Mouse (Mus musculus) limb, embryonic 10.5 days (tissue): ENCODE results near the gene Gcnt2. TPM values are rescaled to one million over a fixed set of nuclear protein-coding genes. Genes with fewer than 3 reads are reported as not detected.
A peak's percentile ranks its signal among the peaks of the same experiment; 100 is the strongest.
"Not testable (repeated sequence)": the region's sequence is repeated elsewhere in the genome, so short reads cannot be mapped to it uniquely, and the experiment has no call there.

ENCODE experiments used
- DNase-seq: peaks from one replicate; pipeline ENCODE4 v3.0.0-alpha.2; 2017; ENCODE audit warnings: low spot score
- H3K27ac ChIP-seq: fragments of 300-500 bp; sonication (generic); 2 replicates; pipeline ENCODE4 v1.5.1; 2016; ENCODE audit warnings: mild to moderate bottlenecking
- H3K27me3 ChIP-seq: fragments of 300-500 bp; sonication (generic); 2 replicates; pipeline ENCODE4 v1.6.1; 2016; ENCODE audit warnings: low read depth, mild to moderate bottlenecking; ENCODE audit not compliant: poor library complexity, severe bottlenecking
- H3K36me3 ChIP-seq: fragments of 300-500 bp; sonication (generic); 2 replicates; pipeline ENCODE4 v1.6.1; 2016; ENCODE audit warnings: mild to moderate bottlenecking, moderate library complexity
- H3K4me1 ChIP-seq: fragments of 300-500 bp; sonication (generic); 2 replicates; pipeline ENCODE4 v1.6.1; 2016
- H3K4me3 ChIP-seq: fragments of 300-500 bp; sonication (generic); 2 replicates; pipeline ENCODE4 v1.5.1; 2016; ENCODE audit warnings: mild to moderate bottlenecking, moderate library complexity
- H3K9me3 ChIP-seq: fragments of 300-500 bp; sonication (generic); replicated peaks from 2 replicates; pipeline ENCODE4 v1.6.1; 2016; ENCODE audit warnings: mild to moderate bottlenecking
- WGBS: fragments of 180-500 bp; shearing (Covaris S2); methylation state at CpG from one replicate; pipeline ENCODE4 v1.1.7; 2016; 5-methylcytosine and 5-hydroxymethylcytosine counted together
- polyA plus RNA-seq: library from polyadenylated mRNA; unstranded; fragments of >200 nt; fragmentation: Nextera tagmentation; extraction: Ambion mirVana; gene quantifications from 2 replicates; pipeline ENCODE4 v1.2.1, GENCODE M21; 2016

Gene Gcnt2
- polyA plus RNA-seq, 1 experiment from 2014 or later = 2.2 TPM

DNA sequence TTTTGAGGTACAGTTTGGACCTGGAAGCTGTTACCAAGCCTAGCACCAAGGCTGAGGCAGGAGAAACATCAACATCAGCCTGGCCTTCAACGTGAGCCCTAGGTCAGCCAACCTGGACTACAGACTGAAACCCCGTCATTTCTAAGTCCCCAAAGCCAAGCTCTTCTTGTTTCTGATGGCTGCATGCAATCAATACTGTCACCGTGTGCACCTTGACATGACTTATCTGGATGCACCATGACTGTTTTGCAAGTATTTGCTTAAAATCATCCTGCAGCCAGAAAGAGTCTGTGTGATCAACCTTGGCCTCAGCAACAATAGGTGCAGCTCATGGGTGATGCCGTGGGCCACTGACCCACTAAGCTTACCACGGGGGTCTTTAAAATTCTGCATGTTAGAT, 23.1 kb downstream of the Gcnt2 start:
- WGBS = 85% methylated on average over 5 of the region's 5 CpGs
- H3K9me3 ChIP-seq = no peaks in the 10 kb centered on the region
- peaks cover 5% of the 10 kb centered on the region for H3K27me3 ChIP-seq

DNA sequence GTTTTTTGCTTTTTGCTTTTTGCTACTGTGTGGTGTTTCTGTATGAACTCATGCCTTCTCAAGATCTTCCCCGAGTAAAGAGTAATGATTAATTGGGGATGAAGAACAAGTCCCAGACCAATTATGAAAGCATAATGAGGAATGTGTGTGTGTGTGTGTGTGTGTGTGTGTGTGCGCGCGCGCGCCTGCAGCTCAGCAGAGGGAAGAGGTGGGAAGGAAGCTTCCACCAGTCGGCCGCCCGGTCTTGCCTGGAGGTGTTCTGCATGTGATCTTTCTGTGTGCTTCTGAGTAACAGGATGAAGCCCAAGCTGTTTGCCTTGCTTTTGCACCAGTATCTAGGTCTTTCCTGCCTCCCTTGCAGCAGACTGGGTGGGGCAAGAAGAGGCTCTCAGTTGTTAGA, 24.3 kb downstream of the Gcnt2 start:
- no peaks in the 10 kb centered on the region for H3K9me3 ChIP-seq
- no peak for DNase-seq
- H3K4me1 ChIP-seq = peaks cover 20% of the 10 kb centered on the region
- H3K27ac ChIP-seq = no peak overlapping the region
- no peaks in the 10 kb centered on the region for H3K36me3 ChIP-seq
- WGBS = 90% methylated on average over 9 of the region's 9 CpGs
- peaks cover 9% of the 10 kb centered on the region for H3K27me3 ChIP-seq
- no peak overlapping the region for H3K4me3 ChIP-seq

More for the DNA sequence above, 23.1 kb downstream of the Gcnt2 start:
- Histone ChIP-seq H3K4me1 (peaks cover 21% of the 10 kb centered on the region), H3K4me3 (no peak overlapping the region), H3K36me3 (no peaks in the 10 kb centered on the region), H3K27ac (no peak overlapping the region)
- no peak for DNase-seq

DNA sequence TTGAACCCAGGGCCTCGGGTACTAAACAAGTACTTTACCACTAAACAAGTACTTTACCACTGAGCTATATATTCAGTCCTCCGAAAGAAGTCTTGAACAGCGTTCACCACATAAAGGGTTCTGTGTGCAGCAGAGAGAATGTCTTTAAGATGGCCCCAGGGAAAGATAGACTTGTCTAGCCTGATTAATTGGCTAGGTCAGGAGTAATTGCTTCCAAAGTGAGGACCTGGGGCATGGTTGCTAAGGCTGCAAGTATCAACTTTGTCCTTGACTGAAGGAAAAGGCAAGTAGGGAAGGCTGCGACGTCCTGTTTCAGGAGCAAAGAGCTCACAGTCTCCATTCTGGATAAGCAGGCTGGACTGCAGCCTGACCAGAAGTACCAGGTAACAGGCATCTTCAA, 25.3 kb downstream of the Gcnt2 start:
- no peaks in the 10 kb centered on the region for H3K9me3 ChIP-seq
- no peak overlapping the region for H3K27ac ChIP-seq
- H3K27me3 ChIP-seq = peaks cover 9% of the 10 kb centered on the region
- no peaks in the 10 kb centered on the region for H3K36me3 ChIP-seq
- DNase-seq = no peak
- H3K4me1 ChIP-seq = peaks cover 22% of the 10 kb centered on the region
- H3K4me3 ChIP-seq = no peak overlapping the region
- WGBS = 69% methylated on average over 5 of the region's 5 CpGs

DNA sequence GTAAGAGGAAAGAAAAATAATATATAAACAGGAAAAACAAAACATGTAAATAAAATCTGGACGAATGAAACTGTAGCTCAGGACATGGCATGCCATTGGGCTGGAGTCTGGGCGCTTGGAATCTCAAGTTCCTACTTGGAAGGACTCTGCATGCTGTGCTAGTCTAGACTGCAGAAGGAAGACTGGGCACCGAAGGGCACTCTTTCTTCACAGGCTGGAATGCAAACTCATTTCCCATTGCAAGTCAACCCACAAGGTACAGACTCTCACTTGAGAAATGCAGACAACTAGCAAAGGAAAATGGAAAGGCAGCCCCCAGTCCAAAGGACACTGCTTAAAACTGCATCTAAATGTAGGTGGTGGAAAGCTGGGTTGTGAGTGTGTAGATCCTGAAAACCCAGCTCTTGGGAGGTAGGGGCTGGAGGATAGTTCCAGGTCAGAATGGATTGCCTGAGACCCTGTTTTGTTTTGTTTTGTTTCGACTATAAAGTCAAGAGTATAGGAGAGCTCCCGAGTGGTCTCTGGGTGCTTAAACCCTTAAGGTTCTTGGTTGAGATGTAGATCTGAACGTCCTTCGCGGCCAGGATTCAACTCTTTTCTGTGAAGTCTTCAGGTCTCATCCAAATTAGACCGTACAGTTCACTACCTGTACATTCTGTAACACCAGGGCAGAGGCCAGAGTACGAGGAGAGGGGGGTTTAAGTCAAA, 26.5 kb downstream of the Gcnt2 start:
- DNase-seq = peak; percentile 50
- Histone ChIP-seq H3K4me3 (peak overlapping the region; percentile 53), H3K27me3 (peaks cover 9% of the 10 kb centered on the region), H3K27ac (peak overlapping the region; percentile 87), H3K9me3 (no peaks in the 10 kb centered on the region), H3K4me1 (peaks cover 22% of the 10 kb centered on the region), H3K36me3 (no peaks in the 10 kb centered on the region)
- WGBS = 43% methylated on average over 10 of the region's 10 CpGs

DNA sequence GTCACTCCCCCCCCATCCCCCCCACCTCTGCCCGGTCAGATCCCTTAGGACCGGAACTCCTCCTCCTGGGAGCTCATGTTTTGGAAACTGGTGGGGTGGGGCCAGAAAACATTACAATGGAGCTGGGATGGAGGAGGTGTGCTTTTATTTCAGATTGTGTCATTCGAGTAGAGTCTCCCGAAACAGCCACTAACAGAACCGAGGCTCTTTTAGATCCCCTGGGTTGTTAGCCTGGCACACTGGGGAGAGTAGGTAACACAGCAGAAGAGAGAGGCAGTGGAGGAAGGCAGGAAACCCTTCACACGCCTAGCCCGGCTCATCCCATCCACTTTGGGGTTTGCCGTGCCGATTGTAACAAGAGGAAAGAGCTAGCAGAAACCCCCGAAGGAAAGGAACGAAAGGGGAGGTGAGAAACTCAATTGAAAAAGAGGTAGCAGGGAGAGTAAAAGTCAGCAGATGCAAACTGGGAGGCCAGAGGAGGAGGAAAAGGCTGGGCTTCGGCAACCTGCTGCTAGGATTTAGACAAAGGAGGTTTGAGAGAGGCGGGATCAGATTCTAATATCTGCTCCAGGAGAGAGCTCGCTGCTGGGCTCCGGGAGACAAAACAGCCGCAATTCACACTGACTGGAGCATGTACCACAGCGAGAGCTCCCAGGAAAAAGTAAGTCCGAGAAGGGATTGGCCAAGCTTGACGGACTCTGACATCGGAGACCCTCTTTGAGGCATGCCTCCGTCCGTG, 27.3 kb downstream of the Gcnt2 start:
- H3K36me3 ChIP-seq = no peaks in the 10 kb centered on the region
- peaks cover 9% of the 10 kb centered on the region for H3K27me3 ChIP-seq
- DNase-seq = peak; percentile 57
- H3K27ac ChIP-seq = peak overlapping the region; percentile 87
- H3K4me1 ChIP-seq = peaks cover 22% of the 10 kb centered on the region
- no peaks in the 10 kb centered on the region for H3K9me3 ChIP-seq
- H3K4me3 ChIP-seq = peak overlapping the region; percentile 53
- WGBS = 2% methylated on average over 22 of the region's 22 CpGs

DNA sequence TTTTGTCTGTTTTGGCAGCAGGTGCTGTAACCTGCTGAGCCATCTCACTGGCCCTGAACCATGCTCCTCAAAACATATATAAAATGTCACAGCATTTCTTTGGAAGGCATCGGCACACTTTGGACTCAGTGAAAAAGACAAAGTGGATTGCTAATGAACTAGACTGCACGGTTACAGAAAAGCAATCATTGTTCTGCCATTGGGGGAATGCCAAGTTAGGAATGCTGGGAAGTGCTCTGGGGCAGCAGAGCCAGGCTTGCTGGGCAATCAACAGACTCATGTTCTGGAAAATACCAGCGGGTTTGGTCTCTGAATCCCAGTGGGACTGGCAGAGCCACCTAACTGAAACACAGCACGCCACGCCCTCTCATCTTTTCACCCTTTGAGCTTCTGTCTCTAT, 31.0 kb downstream of the Gcnt2 start:
- Histone ChIP-seq H3K4me3 (no peak overlapping the region), H3K27me3 (peaks cover 9% of the 10 kb centered on the region), H3K4me1 (peaks cover 26% of the 10 kb centered on the region), H3K27ac (no peak overlapping the region), H3K9me3 (no peaks in the 10 kb centered on the region), H3K36me3 (no peaks in the 10 kb centered on the region)
- no peak for DNase-seq
- 84% methylated on average over 5 of the region's 5 CpGs for WGBS

DNA sequence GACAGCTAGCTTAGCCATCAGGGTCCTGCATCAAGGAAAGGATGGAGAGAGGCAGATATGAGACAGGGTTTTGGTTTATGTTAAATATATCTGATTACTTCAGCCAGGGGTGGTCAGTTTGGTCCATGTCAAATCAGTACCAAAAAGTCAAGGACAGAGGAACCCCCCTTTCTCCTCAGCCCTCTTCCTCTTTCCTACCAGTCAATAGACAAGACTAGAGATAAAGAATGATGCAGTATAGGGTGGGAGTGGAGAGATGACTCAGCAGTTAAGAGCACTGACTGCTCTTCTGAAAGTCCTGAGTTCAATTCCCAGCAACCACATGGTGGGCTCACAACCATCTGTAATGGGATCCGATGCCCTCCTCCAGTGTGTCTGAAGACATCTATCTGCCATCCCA, 31.8 kb downstream of the Gcnt2 start:
- not testable (repeated sequence) for H3K27ac ChIP-seq, H3K4me3 ChIP-seq, DNase-seq, H3K36me3 ChIP-seq, H3K27me3 ChIP-seq, H3K9me3 ChIP-seq
- peaks cover 22% of the 10 kb centered on the region for H3K4me1 ChIP-seq
- 100% methylated on average over 1 of the region's 1 CpGs for WGBS

DNA sequence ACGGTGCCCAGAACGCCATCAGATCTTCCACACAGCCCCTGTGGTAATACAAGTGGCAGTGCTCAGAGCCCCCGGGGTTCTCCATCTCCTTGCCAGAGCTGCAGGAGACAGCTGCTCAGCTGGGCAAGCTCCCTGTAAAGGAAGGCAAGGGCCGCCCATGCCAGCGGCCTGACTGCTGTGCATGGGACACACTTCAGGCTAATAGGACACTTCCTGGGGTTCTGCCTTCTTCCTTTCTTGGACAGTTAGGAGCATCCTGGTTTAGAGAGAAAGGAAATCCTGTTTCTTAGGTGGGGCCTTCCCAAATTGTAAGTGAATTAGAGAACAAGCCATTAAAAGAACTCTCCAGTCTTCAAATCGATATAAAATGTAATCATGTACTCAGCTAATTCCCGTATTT, 32.5 kb downstream of the Gcnt2 start:
- H3K36me3 ChIP-seq = no peaks in the 10 kb centered on the region
- no peak overlapping the region for H3K27ac ChIP-seq
- H3K4me3 ChIP-seq = no peak overlapping the region
- no peak for DNase-seq
- H3K9me3 ChIP-seq = no peaks in the 10 kb centered on the region
- H3K27me3 ChIP-seq = peaks cover 5% of the 10 kb centered on the region
- 85% methylated on average over 7 of the region's 7 CpGs for WGBS
- peaks cover 15% of the 10 kb centered on the region for H3K4me1 ChIP-seq

DNA sequence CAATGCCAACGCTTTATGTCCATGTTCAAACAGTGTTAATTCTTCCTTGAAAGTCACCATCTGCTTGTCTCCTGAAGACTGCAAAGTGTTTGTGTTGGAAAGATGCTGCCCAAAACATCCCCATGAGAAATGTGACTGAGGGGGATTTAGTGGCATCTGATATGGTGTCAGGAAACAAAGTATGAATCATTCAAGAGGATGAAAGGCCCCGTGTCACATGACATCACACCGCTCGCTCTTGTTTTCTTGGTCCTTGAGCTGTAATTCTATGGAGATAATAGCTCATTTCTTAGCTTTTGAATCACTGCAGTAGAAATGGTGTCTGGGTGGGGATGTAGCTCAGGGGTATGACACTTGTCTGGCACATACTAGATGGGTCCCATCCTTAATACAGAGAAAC, 33.0 kb downstream of the Gcnt2 start:
- H3K27me3 ChIP-seq = peaks cover 4% of the 10 kb centered on the region
- no peak overlapping the region for H3K4me3 ChIP-seq
- H3K4me1 ChIP-seq = peaks cover 13% of the 10 kb centered on the region; the same call in 1 of the 2 replicates
- no peaks in the 10 kb centered on the region for H3K9me3 ChIP-seq
- H3K36me3 ChIP-seq = no peaks in the 10 kb centered on the region
- no peak for DNase-seq
- 79% methylated on average over 4 of the region's 4 CpGs for WGBS
- no peak overlapping the region for H3K27ac ChIP-seq

DNA sequence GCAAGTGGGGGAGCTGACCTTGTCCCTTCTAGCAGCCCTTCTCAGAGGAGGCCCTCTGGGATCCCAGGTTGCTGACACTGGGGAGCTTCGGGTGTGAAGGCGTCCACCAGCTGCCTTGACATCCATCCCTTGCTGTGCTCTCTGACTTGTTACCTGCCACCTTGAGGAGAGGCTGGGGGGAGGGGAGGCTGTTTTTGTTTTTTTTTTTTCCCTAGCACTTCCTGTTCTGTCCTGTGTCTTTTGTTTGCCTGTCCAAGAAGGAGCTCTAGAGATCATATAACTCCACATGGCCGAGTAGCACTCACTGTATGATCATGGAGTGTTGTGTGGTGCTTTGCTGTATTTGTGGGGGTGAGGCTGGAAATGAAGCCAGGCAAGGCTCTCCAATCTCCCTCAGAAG, 34.0 kb downstream of the Gcnt2 start:
- 78% methylated on average over 3 of the region's 3 CpGs for WGBS
- Histone ChIP-seq H3K36me3 (no peaks in the 10 kb centered on the region), H3K27me3 (no peaks in the 10 kb centered on the region), H3K4me1 (peaks cover 8% of the 10 kb centered on the region; the same call in 1 of the 2 replicates), H3K27ac (no peak overlapping the region), H3K9me3 (no peaks in the 10 kb centered on the region), H3K4me3 (no peak overlapping the region)
- no peak for DNase-seq

DNA sequence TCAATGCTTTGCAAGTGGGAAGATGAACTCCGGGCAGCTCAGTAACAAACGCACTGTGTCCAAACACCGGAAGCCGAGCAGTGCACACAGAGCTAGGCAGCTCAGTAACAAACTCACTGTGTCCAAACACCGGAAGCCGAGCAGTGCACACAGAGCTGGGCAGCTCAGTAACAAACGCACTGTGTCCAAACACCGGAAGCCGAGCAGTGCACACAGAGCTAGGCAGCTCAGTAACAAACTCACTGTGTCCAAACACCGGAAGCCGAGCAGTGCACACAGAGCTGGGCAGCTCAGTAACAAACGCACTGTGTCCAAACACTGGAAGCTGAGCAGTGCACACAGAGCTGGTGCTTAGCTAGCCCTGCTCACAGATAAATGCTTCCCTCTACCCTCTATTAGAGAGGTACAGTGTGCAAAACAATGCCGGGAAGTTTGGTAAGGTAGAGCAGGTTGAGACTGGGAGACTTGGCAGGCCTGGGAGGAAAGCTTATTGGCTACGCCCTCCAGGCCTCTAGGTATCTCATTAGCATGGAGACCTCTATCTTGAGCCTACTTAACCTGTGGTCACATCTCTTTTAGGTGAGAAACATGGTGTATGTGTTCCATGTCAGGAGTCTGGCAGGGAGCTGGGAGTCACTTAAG, 38.6 kb downstream of the Gcnt2 start:
- H3K27me3 ChIP-seq, H3K4me3 ChIP-seq, DNase-seq, H3K9me3 ChIP-seq, H3K27ac ChIP-seq, H3K36me3 ChIP-seq: not testable (repeated sequence)
- H3K4me1 ChIP-seq = peaks cover 28% of the 10 kb centered on the region
- 86% methylated on average over 14 of the region's 14 CpGs for WGBS

DNA sequence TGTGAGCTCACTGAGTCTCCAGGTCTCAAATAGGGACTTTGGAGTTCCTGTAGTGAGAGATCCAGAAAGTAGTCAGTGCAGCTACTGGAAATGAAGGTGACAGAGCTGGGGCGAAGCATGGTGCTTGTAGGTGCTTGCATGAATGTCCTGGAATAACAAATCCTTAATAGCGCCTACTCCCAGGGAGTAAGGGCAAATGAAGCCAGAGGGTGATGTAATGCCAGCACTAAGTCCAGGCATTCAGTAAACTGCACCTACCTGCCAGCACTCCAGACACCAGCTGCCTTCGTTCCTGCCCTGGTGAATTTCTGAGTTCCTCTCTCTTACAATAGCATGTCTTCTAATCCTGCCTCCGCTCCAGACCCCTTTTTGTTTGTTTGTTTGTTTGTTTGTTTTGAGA, 39.1 kb downstream of the Gcnt2 start:
- WGBS = 90% methylated on average over 4 of the region's 4 CpGs
- Histone ChIP-seq H3K36me3 (no peaks in the 10 kb centered on the region), H3K27ac (no peak overlapping the region), H3K27me3 (no peaks in the 10 kb centered on the region), H3K9me3 (no peaks in the 10 kb centered on the region), H3K4me1 (peaks cover 25% of the 10 kb centered on the region), H3K4me3 (no peak overlapping the region)
- no peak for DNase-seq

DNA sequence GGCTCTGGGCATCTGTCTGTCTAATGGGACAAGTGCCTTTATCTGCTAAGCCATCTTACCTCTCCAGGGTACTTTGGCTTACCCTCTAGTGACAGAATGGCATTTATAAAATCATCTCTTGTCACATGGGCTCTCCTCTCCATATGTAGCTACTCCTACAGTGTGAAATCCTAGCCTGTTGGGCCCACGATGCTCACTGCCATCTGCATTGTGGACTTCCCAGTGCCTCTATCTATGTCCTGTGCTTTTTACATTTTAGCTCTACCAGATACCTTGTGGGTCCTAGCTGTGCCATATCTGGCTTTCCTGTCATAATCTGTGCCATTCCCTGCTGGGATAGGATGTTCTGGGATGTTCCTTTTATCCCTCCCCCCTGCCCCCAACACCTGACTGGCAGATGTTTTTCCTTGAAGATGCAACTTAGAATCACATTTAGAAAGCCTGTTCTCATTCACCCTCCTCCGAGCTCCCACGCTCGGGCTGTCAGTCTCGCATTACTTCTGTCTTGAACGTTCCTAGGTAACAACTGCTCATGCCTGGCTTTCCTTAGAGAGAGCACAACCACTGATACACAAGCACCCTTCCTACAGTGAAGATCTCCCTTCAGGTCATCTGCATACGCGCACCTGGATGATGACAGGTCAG, 39.9 kb downstream of the Gcnt2 start:
- no peak for DNase-seq
- 78% methylated on average over 8 of the region's 8 CpGs for WGBS
- H3K27ac ChIP-seq = no peak overlapping the region
- no peaks in the 10 kb centered on the region for H3K9me3 ChIP-seq
- no peaks in the 10 kb centered on the region for H3K27me3 ChIP-seq
- no peak overlapping the region for H3K4me3 ChIP-seq
- peaks cover 25% of the 10 kb centered on the region for H3K4me1 ChIP-seq
- H3K36me3 ChIP-seq = no peaks in the 10 kb centered on the region
